Mouse (Mus musculus) megakaryocyte progenitor cell, adult 5-6 weeks (primary cell): ENCODE measurements around the gene Rcn3. TPM values are rescaled to one million over a fixed set of nuclear protein-coding genes. Genes with fewer than 3 reads are reported as not detected.
A peak's percentile ranks its signal among the peaks of the same experiment; 100 is the strongest.
"Not testable (repeated sequence)": the region's sequence is repeated elsewhere in the genome, so short reads cannot be mapped to it uniquely, and the experiment has no call there.

Experiments used
- ATAC-seq: replicated peaks from 2 replicates; pipeline ENCODE4 v1.8.0; 2016; ENCODE audit warnings: mild to moderate bottlenecking, moderate TSS enrichment, inconsistent platforms; ENCODE audit not compliant: poor library complexity
- total RNA-seq, 2 experiments: library from RNA; stranded (forward) in 1 of 2; stranded (reverse) in 1 of 2; fragments of 157-497, 149-512 nt in 1 of 2; fragments of 200-1000 nt in 1 of 2; gene quantifications; 2 replicates each; pipeline versions ENCODE4 v1.2.3 to v1.2.4; 2015 to 2017

Gene Rcn3
- total RNA-seq, 2 experiments from 2014 or later = 5.4 to 7.8 TPM

GRCm38 (mm10) chr7:45100046-45100445 is 8.0 kb upstream of the Rcn3 start:
- no peak for ATAC-seq

DNA sequence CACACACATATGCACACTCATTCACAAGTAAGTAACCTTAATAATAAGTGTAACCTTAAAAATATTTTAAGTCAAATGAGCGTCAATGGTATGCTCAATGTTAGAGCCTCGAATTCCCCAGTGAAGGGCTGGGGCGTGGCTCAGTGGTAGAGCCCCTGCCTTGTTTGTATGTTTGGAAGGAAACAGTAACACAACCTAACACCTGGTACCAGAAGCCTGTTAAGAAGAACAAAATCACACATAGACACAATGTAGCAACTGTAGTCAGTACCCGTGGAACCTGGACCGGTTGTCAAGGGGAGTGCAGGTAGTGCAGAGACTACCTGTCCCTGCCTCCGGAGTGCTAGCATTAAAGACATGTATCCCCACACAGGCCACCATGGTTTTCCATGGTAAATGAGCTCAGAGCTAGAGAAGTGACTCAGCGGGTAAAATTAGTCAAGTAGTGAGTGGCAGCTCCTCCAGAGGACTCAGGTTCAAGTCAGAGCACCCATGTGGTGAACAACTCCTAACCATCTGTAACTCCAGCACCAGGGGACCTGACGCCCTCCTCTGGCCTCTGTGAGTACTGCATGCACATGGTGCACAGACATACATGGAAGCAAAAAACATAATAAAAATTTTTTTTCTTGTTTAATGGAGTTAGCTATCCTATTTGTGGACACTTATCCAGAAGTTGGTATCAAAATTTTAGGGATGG is 6.7 kb upstream of the Rcn3 start:
- peak; percentile 51; the same call in 1 of the 2 replicates for ATAC-seq

GRCm38 (mm10) chr7:45097479-45097878 is 5.5 kb upstream of the Rcn3 start:
- ATAC-seq = no peak

- not testable (repeated sequence) for ATAC-seq
These were observed 3.9 kb upstream of the Rcn3 start for GRCm38 (mm10) chr7:45095965-45096364.

DNA sequence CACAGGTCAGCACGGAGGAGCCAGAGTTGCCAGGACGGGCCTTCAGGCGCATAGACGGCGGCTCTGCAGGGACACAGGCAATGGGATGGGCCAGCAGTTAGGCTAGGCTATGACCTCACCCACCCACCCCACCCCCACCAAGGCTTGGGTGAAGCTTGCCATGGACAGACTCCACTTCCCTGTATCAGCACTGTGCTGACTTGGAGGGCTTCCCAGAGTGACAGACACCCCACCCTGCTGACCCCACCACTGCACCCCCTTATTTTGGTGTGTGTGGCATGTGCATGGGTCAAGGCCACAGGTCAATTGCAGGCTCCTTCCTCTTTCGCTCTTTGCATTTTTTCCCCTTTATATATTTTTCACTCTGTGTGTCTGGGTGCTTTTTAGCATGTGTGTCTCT is 3.3 kb upstream of the Rcn3 start:
- ATAC-seq = no peak

GRCm38 (mm10) chr7:45094121-45094520 is 2.1 kb upstream of the Rcn3 start:
- ATAC-seq = no peak

GRCm38 (mm10) chr7:45093516-45093905 is 1.5 kb upstream of the Rcn3 start:
- no peak for ATAC-seq

GRCm38 (mm10) chr7:45092828-45093515 is 951 bp upstream of the Rcn3 start:
- ATAC-seq = no peak

DNA sequence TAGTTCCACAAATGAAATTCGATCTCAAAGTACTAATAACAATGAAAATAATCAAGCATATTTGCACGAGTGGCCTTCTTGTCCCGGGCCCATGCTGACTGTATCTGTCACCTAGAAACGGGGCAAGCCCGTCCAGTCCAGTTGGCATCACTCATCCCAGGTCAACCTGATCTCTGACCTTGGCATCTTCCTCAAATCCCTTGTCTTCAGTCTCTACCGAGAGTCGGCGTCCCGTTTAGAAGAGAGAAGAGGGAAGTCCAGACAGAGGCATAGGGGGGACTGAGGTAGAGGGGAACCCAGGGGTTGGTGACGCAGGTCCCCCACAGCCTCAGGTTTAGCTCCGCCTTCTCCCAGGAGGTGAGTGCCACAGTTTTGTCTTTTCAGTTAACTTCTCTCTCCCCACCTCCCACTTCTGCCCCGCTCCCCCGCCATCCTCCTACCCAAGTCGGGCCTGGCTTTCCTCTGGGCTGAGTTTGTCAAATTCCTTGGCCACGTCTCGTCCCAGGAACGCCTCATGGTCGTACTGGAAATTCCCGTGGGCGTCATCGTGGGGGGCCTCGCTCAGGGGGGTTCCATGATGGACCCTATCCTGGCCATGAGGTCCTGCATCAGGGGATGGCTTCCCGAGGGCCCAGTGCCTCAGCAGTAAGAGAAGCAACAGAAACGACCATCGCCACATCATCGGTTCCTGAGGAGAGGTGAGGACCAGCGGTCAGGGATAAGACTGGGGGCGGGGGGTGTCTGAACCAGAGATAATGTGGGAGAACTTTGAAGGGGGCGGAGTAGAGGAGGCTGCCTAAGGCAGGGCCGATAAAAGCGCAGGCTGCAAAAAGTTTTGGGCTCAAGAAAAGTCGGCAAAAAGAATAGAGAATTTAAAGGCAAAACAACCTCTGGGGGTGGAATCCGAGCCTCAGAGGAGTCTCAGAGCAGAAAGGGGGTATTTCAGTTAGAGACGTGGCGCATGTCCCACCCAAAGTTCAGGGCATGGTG is 725 bp downstream of the Rcn3 start:
- peak; percentile 40 for ATAC-seq

GRCm38 (mm10) chr7:45090251-45090977 is 1.6 kb downstream of the Rcn3 start:
- ATAC-seq = peak; percentile 55

GRCm38 (mm10) chr7:45088597-45088996 is 3.4 kb downstream of the Rcn3 start:
- no peak for ATAC-seq

DNA sequence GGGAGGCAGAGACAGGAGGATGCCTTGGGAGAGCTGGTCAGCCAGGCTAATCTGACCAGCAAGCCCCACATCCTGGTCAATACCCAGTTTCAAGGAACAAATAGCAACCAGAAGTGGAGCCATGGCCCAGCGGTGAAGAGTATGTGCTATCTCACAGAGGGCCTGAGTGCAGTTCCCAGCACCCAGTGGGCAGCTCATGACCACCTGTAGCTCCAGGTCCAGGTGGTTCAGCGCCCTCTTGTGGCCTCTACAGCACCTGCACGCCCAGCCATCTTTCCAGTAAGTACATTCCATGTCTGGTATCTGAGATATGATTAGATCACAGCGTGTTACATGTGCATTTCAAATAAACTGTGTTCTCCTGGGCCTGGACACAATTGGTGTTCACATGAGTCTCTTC is 5.9 kb downstream of the Rcn3 start:
- no peak for ATAC-seq

GRCm38 (mm10) chr7:45083300-45083890 is 8.6 kb downstream of the Rcn3 start:
- no peak; the same call in 1 of the 2 replicates for ATAC-seq

- ATAC-seq = peak; percentile 61
These were observed 9.4 kb downstream of the Rcn3 start for GRCm38 (mm10) chr7:45082401-45083299.

DNA sequence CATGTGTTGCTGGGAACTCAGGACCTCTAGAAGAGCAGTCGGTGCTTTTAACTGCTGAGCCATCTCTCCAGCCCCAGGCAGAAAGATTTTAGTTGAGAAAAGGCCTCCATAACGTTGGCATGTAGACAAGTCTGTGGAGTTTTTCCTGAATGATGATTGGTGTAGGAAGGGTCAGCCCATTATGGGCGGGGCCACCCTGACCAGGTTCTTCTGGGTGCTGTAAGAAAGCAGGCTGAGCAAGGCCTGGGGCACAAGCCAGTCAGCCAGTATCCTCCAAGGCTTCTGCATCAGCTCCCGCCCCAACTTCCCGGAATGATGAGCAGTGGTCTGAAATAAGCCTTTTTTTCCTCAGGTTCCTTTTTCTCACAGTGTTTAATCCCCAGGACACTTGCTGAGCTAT is 11.0 kb downstream of the Rcn3 start:
- ATAC-seq = no peak

DNA sequence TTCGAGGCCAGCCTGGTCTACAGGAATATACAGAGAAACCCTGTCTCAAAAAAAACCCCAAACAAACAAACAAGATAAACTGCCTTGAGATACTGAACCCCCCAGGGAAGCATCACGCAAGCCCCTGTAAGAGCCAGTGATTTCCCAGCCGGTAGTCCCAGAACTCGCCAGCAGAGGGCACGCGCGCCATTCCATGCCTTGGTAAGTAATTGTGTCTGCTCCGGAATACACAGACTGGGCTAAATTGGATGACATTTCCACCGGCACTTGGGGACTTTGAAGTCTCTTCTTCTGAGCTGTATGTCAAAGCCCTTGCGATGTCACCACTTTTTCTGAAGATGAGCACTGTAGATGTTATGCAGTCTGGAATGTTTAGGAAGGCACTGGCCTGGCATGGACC is 12.2 kb downstream of the Rcn3 start:
- ATAC-seq = peak; percentile 65

- peak; percentile 40 for ATAC-seq
These were observed 13.5 kb downstream of the Rcn3 start for GRCm38 (mm10) chr7:45078513-45078912.

DNA sequence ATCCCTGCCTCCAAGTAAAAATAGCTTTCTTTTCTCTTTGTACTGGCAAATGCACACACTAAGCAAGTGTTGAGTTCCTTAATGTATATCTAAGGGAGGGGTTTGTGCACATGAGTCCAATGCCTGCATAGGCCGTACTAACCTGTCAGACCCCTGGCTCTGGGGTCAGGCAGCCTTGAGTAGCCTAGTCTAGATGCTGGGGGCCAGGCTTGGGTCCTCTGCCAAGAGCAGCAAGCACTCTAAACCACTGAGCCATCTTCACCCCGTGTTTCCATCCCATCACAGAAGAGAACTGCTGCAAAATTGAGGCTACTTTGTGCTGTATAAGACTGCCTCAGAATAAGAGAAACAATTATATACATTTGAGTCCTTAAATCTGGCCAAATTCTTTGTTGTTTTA is 14.2 kb downstream of the Rcn3 start:
- no peak for ATAC-seq

GRCm38 (mm10) chr7:45077322-45077721 is 14.7 kb downstream of the Rcn3 start:
- no peak for ATAC-seq
